Mouse (Mus musculus) heart, embryonic 12.5 days (tissue): Measurements from ENCODE around the gene Pth. TPM values are rescaled to one million over a fixed set of nuclear protein-coding genes. Genes with fewer than 3 reads are reported as not detected.

ENCODE experiments used
- polyA plus RNA-seq: library from polyadenylated mRNA; unstranded; fragments of >200 nt; fragmentation: Nextera tagmentation; extraction: Ambion mirVana; gene quantifications from 2 replicates; pipeline ENCODE4 v1.2.1, GENCODE M21; 2016

Pth gene
- polyA plus RNA-seq, 1 experiment from 2014 or later = not detected

Other genes starting within 250 kb of the Pth start
- gene Arntl, start 181.1 kb downstream of the Pth start, polyA plus RNA-seq = 6.8 and 8.5 TPM in 2 replicates
- gene Btbd10, start 19.2 kb downstream of the Pth start, polyA plus RNA-seq = 23.6 and 24.0 TPM in 2 replicates
- 71.7 TPM in 2 replicates for gene Far1, start 125.3 kb upstream of the Pth start, polyA plus RNA-seq